Comparison of ENCODE assay signal across 10 mouse cellular contexts in genomic region chr11:113681979-113682378, GRCm38 (mm10). TPM values are rescaled to one million over a fixed set of nuclear protein-coding genes. Genes with fewer than 3 reads are reported as not detected.
A peak's percentile ranks its signal among the peaks of the same experiment; 100 is the strongest.
DNase-seq lines count a peak whose midpoint lies in the region; ATAC-seq and TF ChIP-seq lines count a peak whose summit lies in the region.
"Had no signal": no experiment of that assay in that cellular context is flagged by ENCODE, and none has a peak within 500 bp of the region (broad histone marks: within the 10 kb centered on the region; RNA-seq: fewer than 3 reads in every experiment).

No protein-coding gene starts in this region.

- H3K4me3 ChIP-seq in left cerebral cortex, adult 2 months, result peak overlapping the region; percentile 75
- no peak overlapping the region for H3K4me3 ChIP-seq in embryonic facial prominence, embryonic 15.5 days (replicated peaks)
- 0 out of 2 replicates have a peak overlapping the region, but pooled peaks have one; percentile 84 for H3K4me3 ChIP-seq in intestine, postnatal 0 days (ENCODE audit: low read depth, low read length)
- no peak overlapping the region for H3K4me3 ChIP-seq in neural tube, embryonic 12.5 days

- peak overlapping the region; percentile 87; the same call in 1 of the 2 replicates for H3K4me2 ChIP-seq in embryonic facial prominence, embryonic 15.5 days (replicated peaks)
- peak overlapping the region; percentile 87 for H3K4me2 ChIP-seq in intestine, postnatal 0 days (replicated peaks; ENCODE audit: low read depth)
- peak overlapping the region; percentile 90 for H3K4me2 ChIP-seq in neural tube, embryonic 12.5 days (replicated peaks)

- H3K9me3 ChIP-seq in embryonic facial prominence, embryonic 15.5 days (replicated peaks), result no peaks in the 10 kb centered on the region
- H3K9me3 ChIP-seq in intestine, postnatal 0 days (ENCODE audit: control insufficient read depth), result no peaks in the 10 kb centered on the region
- no peaks in the 10 kb centered on the region for H3K9me3 ChIP-seq in neural tube, embryonic 12.5 days

- H3K36me3 ChIP-seq in embryonic facial prominence, embryonic 15.5 days, result 0 out of 2 replicates have a peak, but pooled peaks cover 3% of the 10 kb centered on the region
- H3K36me3 ChIP-seq in intestine, postnatal 0 days (ENCODE audit: control insufficient read depth, insufficient read depth), result 0 out of 2 replicates have a peak, but pooled peaks cover 2% of the 10 kb centered on the region
- peaks cover 2% of the 10 kb centered on the region; the same call in 1 of the 2 replicates for H3K36me3 ChIP-seq in neural tube, embryonic 12.5 days

- no peak overlapping the region for H3K9ac ChIP-seq in embryonic facial prominence, embryonic 15.5 days
- no peak overlapping the region for H3K9ac ChIP-seq in intestine, postnatal 0 days (ENCODE audit: low read depth, low read length)
- H3K9ac ChIP-seq in neural tube, embryonic 12.5 days, result no peak overlapping the region

- ATAC-seq in embryonic facial prominence, embryonic 15.5 days (ENCODE audit: insufficient number of reproducible peaks, low FRiP score, low TSS enrichment, low read depth), result no peak
- ATAC-seq in intestine, postnatal 0 days, result no peak
- ATAC-seq in neural tube, embryonic 12.5 days (ENCODE audit: low FRiP score, low read depth), result no peak

- no peak overlapping the region for H3K27ac ChIP-seq in left cerebral cortex, adult 2 months
- H3K27ac ChIP-seq in embryonic facial prominence, embryonic 15.5 days (replicated peaks), result no peak overlapping the region
- no peak overlapping the region for H3K27ac ChIP-seq in intestine, postnatal 0 days (ENCODE audit: low read depth, low read length)
- no peak overlapping the region for H3K27ac ChIP-seq in neural tube, embryonic 12.5 days

- H3K27me3 ChIP-seq in embryonic facial prominence, embryonic 15.5 days, result no peaks in the 10 kb centered on the region
- H3K27me3 ChIP-seq in intestine, postnatal 0 days (replicated peaks; ENCODE audit: control insufficient read depth, insufficient read depth, low read length), result no peaks in the 10 kb centered on the region
- H3K27me3 ChIP-seq in neural tube, embryonic 12.5 days (replicated peaks), result no peaks in the 10 kb centered on the region

- peaks cover 42% of the 10 kb centered on the region for H3K4me1 ChIP-seq in embryonic facial prominence, embryonic 15.5 days
- peaks cover 11% of the 10 kb centered on the region for H3K4me1 ChIP-seq in intestine, postnatal 0 days (replicated peaks; ENCODE audit: control insufficient read depth, insufficient read depth, low read length)
- H3K4me1 ChIP-seq in neural tube, embryonic 12.5 days, result peaks cover 44% of the 10 kb centered on the region

- intact Hi-C loops in left cerebral cortex, adult 2 months (cut with DNase I), result no loop called here

- TF ChIP-seq CTCF in left cerebral cortex, adult 2 months (IDR thresholded peaks at IDR 0.05), result no peak; the same call in 1 of the 2 replicates
- TF ChIP-seq CTCF in intestine, postnatal 0 days (IDR thresholded peaks at IDR 0.05; ENCODE audit: low read depth), result no peak

- no peak for DNase-seq in left cerebral cortex, adult 2 months (ENCODE audit: extremely low spot score in 1 of 2, low spot score in 2 of 2)
- no peak for DNase-seq in left cerebral cortex, adult 8-10 months (ENCODE audit: low spot score in 2 of 2)
- DNase-seq in cerebellum, adult 8-10 months, result no peak
- no peak for DNase-seq in right cerebral cortex, postnatal 25 days
- DNase-seq in ovary, adult 18-20 months (ENCODE audit: low spot score), result no peak
- DNase-seq: cerebellum, postnatal 36 days had no signal

RNA-seq across cellular contexts. Expression of gene Fam104a, which starts 2.0 kb away (rescaled TPM):
- 10 to 100 TPM; 31.2 to 31.4 TPM for total RNA-seq in left cerebral cortex, adult 2 months (2021)
- total RNA-seq in left cerebral cortex, adult 8-10 months (2022), result 10 to 100 TPM; 27.9 to 31.5 (median 29.3) TPM
- polyA plus RNA-seq in embryonic facial prominence, embryonic 15.5 days (2015; fragmentation: Nextera tagmentation; extraction: Ambion mirVana), result 48.6 and 49.5 TPM in 2 replicates
- 40.0 and 41.9 TPM in 2 replicates for polyA plus RNA-seq in intestine, postnatal 0 days (2015; fragmentation: Nextera tagmentation; extraction: Ambion mirVana)
- 49.9 and 51.0 TPM in 2 replicates for polyA plus RNA-seq in neural tube, embryonic 12.5 days (2016; fragmentation: Nextera tagmentation; extraction: Ambion mirVana)

RNA-seq across cellular contexts. Expression of gene D11Wsu47e, which starts 2.2 kb away (rescaled TPM):
- total RNA-seq in left cerebral cortex, adult 2 months (2021), result 10 to 100 TPM; 13.2 to 14.5 TPM
- 10 to 100 TPM; 11.4 to 15.4 (median 12.8) TPM for total RNA-seq in left cerebral cortex, adult 8-10 months (2022)
- polyA plus RNA-seq in embryonic facial prominence, embryonic 15.5 days (2015; fragmentation: Nextera tagmentation; extraction: Ambion mirVana), result 19.2 and 19.6 TPM in 2 replicates
- 9.0 and 9.6 TPM in 2 replicates for polyA plus RNA-seq in intestine, postnatal 0 days (2015; fragmentation: Nextera tagmentation; extraction: Ambion mirVana)
- polyA plus RNA-seq in neural tube, embryonic 12.5 days (2016; fragmentation: Nextera tagmentation; extraction: Ambion mirVana), result 21.9 and 22.8 TPM in 2 replicates

RNA-seq across cellular contexts. Expression of gene Cpsf4l, which starts 27.8 kb away (rescaled TPM):
- not detected for total RNA-seq in left cerebral cortex, adult 2 months (2021)
- under 1 TPM in 2 of 4 experiments, not detected in 2; 0.35 to 0.76 TPM for total RNA-seq in left cerebral cortex, adult 8-10 months (2022)
- 1.6 and 2.1 TPM in 2 replicates for polyA plus RNA-seq in embryonic facial prominence, embryonic 15.5 days (2015; fragmentation: Nextera tagmentation; extraction: Ambion mirVana)
- polyA plus RNA-seq in intestine, postnatal 0 days (2015; fragmentation: Nextera tagmentation; extraction: Ambion mirVana), result not detected in 2 replicates
- 0.38 and 0.59 TPM in 2 replicates for polyA plus RNA-seq in neural tube, embryonic 12.5 days (2016; fragmentation: Nextera tagmentation; extraction: Ambion mirVana)
- total RNA-seq: megakaryocyte-erythroid progenitor cell, adult 5-6 weeks had no signal

RNA-seq across cellular contexts. Expression of gene Slc39a11, which starts 32.1 kb away (rescaled TPM):
- total RNA-seq in left cerebral cortex, adult 2 months (2021), result 10 to 100 TPM; 12.4 to 13.3 TPM
- total RNA-seq in left cerebral cortex, adult 8-10 months (2022), result 10 to 100 TPM; 14.6 to 16.7 (median 16.2) TPM
- polyA plus RNA-seq in embryonic facial prominence, embryonic 15.5 days (2015; fragmentation: Nextera tagmentation; extraction: Ambion mirVana), result 26.9 and 27.0 TPM in 2 replicates
- polyA plus RNA-seq in intestine, postnatal 0 days (2015; fragmentation: Nextera tagmentation; extraction: Ambion mirVana), result 50.7 and 54.7 TPM in 2 replicates
- polyA plus RNA-seq in neural tube, embryonic 12.5 days (2016; fragmentation: Nextera tagmentation; extraction: Ambion mirVana), result 26.1 and 26.7 TPM in 2 replicates

RNA-seq across cellular contexts. Expression of gene Cog1, which starts 33.0 kb away (rescaled TPM):
- 10 to 100 TPM; 50.3 to 52.3 TPM for total RNA-seq in left cerebral cortex, adult 2 months (2021)
- total RNA-seq in left cerebral cortex, adult 8-10 months (2022), result 10 to 100 TPM; 42.7 to 51.9 (median 47.0) TPM
- polyA plus RNA-seq in embryonic facial prominence, embryonic 15.5 days (2015; fragmentation: Nextera tagmentation; extraction: Ambion mirVana), result 26.7 and 27.6 TPM in 2 replicates
- 19.6 and 20.9 TPM in 2 replicates for polyA plus RNA-seq in intestine, postnatal 0 days (2015; fragmentation: Nextera tagmentation; extraction: Ambion mirVana)
- polyA plus RNA-seq in neural tube, embryonic 12.5 days (2016; fragmentation: Nextera tagmentation; extraction: Ambion mirVana), result 44.1 and 50.7 TPM in 2 replicates

Comparison
In these comparisons a context has a peak if more than half of its experiments do, and no peak if none do; other contexts are left out.
1. H3K4me3 ChIP-seq: peak in left cerebral cortex, adult 2 months (single experiment) and intestine, postnatal 0 days (single experiment); none in embryonic facial prominence, embryonic 15.5 days (single experiment) and neural tube, embryonic 12.5 days (single experiment).
2. Peak in every context shown above with its lines, with median percentiles within 50 percentile points of each other: H3K4me2 ChIP-seq.